Mouse (Mus musculus): ENCODE data around the gene Gm20388. TPM values are rescaled to one million over a fixed set of nuclear protein-coding genes. Genes with fewer than 3 reads are reported as not detected.

Gm20388 gene
- polyA plus RNA-seq, 1 experiment, result 59.3 TPM

DNA sequence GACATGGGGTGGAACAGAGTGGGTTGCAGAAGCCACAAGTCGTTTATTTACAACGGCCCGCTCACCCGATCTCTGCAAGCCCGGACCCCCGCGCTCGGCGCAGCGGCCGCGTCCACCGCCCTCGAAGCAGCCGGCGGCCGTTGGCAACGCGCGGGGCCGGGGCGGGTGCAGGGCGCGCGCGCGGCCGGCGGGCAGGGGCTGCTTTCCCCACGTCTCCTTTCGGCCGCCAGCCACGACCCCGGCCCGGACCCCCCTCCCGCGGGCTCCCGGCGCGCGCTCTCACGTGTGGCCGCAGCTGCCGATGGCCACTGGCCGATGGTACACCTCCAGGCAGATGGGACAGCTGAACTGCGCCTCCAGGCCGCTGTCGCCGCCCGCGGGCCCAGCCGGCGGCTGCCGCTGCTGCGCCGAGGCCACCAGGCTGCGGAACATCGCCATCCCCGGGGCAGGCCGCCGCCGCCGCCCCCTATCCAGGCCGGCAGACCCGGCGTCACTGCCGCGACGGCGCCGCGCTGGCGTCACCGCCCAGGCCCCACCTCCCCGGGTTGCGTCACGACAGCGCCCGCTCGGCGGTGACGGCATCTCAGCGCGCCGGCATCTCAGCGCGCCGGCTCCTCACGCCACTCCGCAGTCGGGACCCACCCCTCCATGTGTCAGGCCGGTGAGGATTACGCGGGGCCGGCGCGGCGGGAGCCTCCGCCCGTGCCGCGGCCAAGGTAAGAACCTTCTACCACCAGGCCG, 2565.1 kb downstream of the Gm20388 start, which contains the start of the genes Rnf166 and Ctu2:
Gene Rnf166 (minus strand): TSS at position 485 of the 741 bp plus-strand sequence.
Gene Ctu2 (plus strand): TSS at position 564 of the 741 bp plus-strand sequence.
- no peak for TF ChIP-seq CTCF (IDR thresholded peaks at IDR 0.05; ENCODE audit: borderline replicate concordance, extremely low read depth, insufficient read depth, insufficient read length)
- peak; percentile 97 for TF ChIP-seq POLR2A (IDR thresholded peaks at IDR 0.05; ENCODE audit: borderline replicate concordance, extremely low read depth, insufficient read depth, insufficient read length, poor library complexity, severe bottlenecking)
- DNase-seq (ENCODE audit: low read depth), result peak; percentile 96

DNA sequence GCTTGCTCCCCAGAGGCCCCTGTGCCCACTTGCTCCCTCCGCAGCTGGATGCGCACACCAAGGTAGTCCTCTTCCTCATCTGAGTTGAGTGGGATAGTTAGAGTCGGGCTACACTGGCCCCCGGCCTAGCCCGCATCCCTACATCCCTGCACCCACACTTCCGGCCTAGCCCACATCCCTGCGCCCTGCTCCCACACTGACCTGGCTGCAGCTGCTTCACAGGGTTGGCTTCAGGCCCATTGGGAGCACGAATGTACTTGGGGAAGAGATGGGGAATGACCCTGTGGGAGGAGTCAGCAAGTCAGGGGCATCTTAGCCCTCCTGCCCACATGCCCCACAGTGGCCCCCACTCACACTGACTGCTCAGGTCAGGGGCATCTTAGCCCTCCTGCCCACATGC, 2571.8 kb downstream of the Gm20388 start:
- DNase-seq (ENCODE audit: low read depth), result no peak
- TF ChIP-seq CTCF (IDR thresholded peaks at IDR 0.05; ENCODE audit: borderline replicate concordance, extremely low read depth, insufficient read depth, insufficient read length) (no peak), POLR2A (IDR thresholded peaks at IDR 0.05; ENCODE audit: borderline replicate concordance, extremely low read depth, insufficient read depth, insufficient read length, poor library complexity, severe bottlenecking) (no peak)

GRCm38 (mm10) chr8:122483877-122484276, 2573.2 kb downstream of the Gm20388 start:
- TF ChIP-seq CTCF (IDR thresholded peaks at IDR 0.05; ENCODE audit: borderline replicate concordance, extremely low read depth, insufficient read depth, insufficient read length) (no peak), POLR2A (IDR thresholded peaks at IDR 0.05; ENCODE audit: borderline replicate concordance, extremely low read depth, insufficient read depth, insufficient read length, poor library complexity, severe bottlenecking) (no peak)
- DNase-seq (ENCODE audit: low read depth), result no peak

- no peak for DNase-seq (ENCODE audit: low read depth)
- no peak for TF ChIP-seq POLR2A (IDR thresholded peaks at IDR 0.05; ENCODE audit: borderline replicate concordance, extremely low read depth, insufficient read depth, insufficient read length, poor library complexity, severe bottlenecking)
- TF ChIP-seq CTCF (IDR thresholded peaks at IDR 0.05; ENCODE audit: borderline replicate concordance, extremely low read depth, insufficient read depth, insufficient read length), result no peak
These were observed 2574.2 kb downstream of the Gm20388 start for GRCm38 (mm10) chr8:122484831-122485230.

- TF ChIP-seq POLR2A (IDR thresholded peaks at IDR 0.05; ENCODE audit: borderline replicate concordance, extremely low read depth, insufficient read depth, insufficient read length, poor library complexity, severe bottlenecking), result no peak
- TF ChIP-seq CTCF (IDR thresholded peaks at IDR 0.05; ENCODE audit: borderline replicate concordance, extremely low read depth, insufficient read depth, insufficient read length), result no peak
These were observed 2577.7 kb downstream of the Gm20388 start for GRCm38 (mm10) chr8:122488387-122488786.

GRCm38 (mm10) chr8:122497016-122497734, 2586.5 kb downstream of the Gm20388 start:
- DNase-seq (ENCODE audit: low read depth), result no peak
- no peak for TF ChIP-seq CTCF (IDR thresholded peaks at IDR 0.05; ENCODE audit: borderline replicate concordance, extremely low read depth, insufficient read depth, insufficient read length)
- TF ChIP-seq POLR2A (IDR thresholded peaks at IDR 0.05; ENCODE audit: borderline replicate concordance, extremely low read depth, insufficient read depth, insufficient read length, poor library complexity, severe bottlenecking), result no peak

More at GRCm38 (mm10) chr8:122488387-122488786, 2577.7 kb downstream of the Gm20388 start:
- peak; percentile 22 for DNase-seq (ENCODE audit: low read depth)

DNA sequence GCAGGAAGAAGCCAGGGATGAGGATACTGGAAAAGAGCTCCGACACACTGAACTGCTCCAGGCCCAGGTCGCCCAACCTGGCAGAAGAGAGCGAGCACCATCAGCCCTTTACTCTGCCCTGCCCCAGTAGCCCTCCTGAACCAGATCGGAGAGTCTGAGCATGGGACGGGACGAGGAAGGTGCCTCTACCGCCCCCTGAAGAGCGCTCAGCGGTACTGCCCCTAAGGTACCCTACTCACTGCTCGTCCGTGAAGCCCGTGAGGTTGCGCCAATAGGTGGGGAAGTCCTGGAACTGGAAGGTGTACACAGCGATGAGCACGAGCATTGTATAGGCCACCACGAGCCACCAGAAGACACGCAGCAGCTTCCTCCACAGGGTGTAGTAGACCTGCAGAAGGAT, 2587.3 kb downstream of the Gm20388 start:
- no peak for DNase-seq (ENCODE audit: low read depth)
- TF ChIP-seq POLR2A (IDR thresholded peaks at IDR 0.05; ENCODE audit: borderline replicate concordance, extremely low read depth, insufficient read depth, insufficient read length, poor library complexity, severe bottlenecking), result no peak
- TF ChIP-seq CTCF (IDR thresholded peaks at IDR 0.05; ENCODE audit: borderline replicate concordance, extremely low read depth, insufficient read depth, insufficient read length), result peak; percentile 50; the same call in 1 of the 2 replicates

DNA sequence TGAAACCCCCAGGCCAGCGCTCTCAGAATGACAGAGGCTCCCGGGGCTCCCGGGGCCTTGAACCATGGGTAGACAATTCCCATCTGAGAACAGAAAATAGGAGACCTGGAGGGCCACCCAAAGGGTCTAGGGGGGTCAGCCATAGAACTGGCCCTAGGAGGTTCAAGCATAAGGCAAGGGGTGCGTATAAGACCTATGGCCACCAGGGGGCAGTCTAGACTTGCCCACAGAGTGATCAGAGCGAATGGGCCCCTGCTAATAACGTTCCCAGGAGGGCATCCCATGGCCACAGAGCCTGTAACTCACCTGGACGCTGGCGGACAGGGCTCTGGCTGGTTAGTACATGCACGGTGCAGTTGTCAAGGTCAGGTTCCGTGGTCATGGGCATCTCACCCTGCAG, 2590.2 kb downstream of the Gm20388 start:
- TF ChIP-seq POLR2A (IDR thresholded peaks at IDR 0.05; ENCODE audit: borderline replicate concordance, extremely low read depth, insufficient read depth, insufficient read length, poor library complexity, severe bottlenecking), result no peak
- TF ChIP-seq CTCF (IDR thresholded peaks at IDR 0.05; ENCODE audit: borderline replicate concordance, extremely low read depth, insufficient read depth, insufficient read length), result peak; percentile 88
- DNase-seq (ENCODE audit: low read depth), result peak; percentile 86

- no peak for DNase-seq (ENCODE audit: low read depth)
- TF ChIP-seq POLR2A (IDR thresholded peaks at IDR 0.05; ENCODE audit: borderline replicate concordance, extremely low read depth, insufficient read depth, insufficient read length, poor library complexity, severe bottlenecking), result no peak
- TF ChIP-seq CTCF (IDR thresholded peaks at IDR 0.05; ENCODE audit: borderline replicate concordance, extremely low read depth, insufficient read depth, insufficient read length), result no peak
These were observed 2600.9 kb downstream of the Gm20388 start for GRCm38 (mm10) chr8:122511552-122511951.

DNA sequence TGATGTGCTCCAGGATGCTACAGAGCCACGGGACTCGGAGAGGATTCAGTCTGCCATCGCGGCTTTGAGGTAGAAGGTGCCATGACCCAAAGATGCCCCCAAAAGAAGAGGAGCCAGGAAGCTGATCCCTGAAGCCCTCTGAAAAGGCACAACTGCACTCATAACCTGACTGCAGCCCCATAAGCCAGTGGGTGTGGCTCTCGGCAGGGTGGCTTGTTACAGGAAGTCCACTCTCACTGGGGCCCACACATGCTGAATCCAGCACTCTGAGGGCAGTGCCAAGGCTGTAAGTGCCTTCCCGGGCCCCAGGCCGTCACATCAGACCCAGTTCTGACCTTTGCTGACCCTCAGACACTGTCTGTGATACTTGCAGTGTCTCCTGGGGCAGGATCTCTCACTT, 2601.8 kb downstream of the Gm20388 start:
- no peak for DNase-seq (ENCODE audit: low read depth)
- TF ChIP-seq CTCF (IDR thresholded peaks at IDR 0.05; ENCODE audit: borderline replicate concordance, extremely low read depth, insufficient read depth, insufficient read length) (no peak), POLR2A (IDR thresholded peaks at IDR 0.05; ENCODE audit: borderline replicate concordance, extremely low read depth, insufficient read depth, insufficient read length, poor library complexity, severe bottlenecking) (no peak)

DNA sequence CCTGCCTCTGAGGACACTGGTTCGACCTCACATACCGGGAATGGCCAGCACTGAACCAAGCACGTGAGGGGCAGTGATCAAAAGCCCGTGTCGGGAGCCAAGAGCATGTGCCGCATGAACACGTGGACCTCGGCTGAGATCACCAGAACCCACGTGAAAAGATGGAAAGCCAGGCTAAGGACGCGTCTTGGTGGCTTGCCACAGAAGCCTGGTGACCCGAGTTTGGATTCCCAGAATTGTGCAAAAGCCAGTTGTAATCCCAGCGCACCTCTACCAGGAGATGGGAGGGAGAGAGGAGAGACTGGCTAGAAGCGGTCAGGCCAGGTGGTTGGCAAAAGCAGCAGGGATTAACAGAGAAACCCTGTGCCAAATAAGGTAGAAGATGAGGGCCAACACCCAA, 2605.1 kb downstream of the Gm20388 start:
- no peak for TF ChIP-seq POLR2A (IDR thresholded peaks at IDR 0.05; ENCODE audit: borderline replicate concordance, extremely low read depth, insufficient read depth, insufficient read length, poor library complexity, severe bottlenecking)
- no peak for TF ChIP-seq CTCF (IDR thresholded peaks at IDR 0.05; ENCODE audit: borderline replicate concordance, extremely low read depth, insufficient read depth, insufficient read length)
- no peak for DNase-seq (ENCODE audit: low read depth)

All from brain, embryonic 14.5 days (tissue).